19 mouse cellular contexts compared by ENCODE assay signal in the genomic region with DNA sequence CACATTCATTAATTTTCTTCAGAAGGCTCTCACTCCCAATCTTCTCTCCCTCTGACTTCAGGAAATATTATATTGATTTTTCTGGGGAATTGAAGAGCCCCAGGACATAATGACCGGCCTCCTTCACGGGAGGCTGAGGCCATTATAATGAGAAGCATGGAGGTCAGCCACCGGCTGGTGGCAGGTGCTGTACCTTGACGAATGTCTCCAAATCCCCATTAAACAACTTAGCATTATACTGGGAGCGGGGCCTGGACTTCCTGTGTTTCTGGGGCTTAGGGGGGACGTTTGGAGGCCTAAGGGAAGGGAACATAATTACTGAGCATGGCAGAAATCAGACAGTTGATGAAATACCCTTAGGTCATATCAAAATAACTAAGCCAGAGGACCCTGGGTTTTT.
DNase-seq lines count a peak whose midpoint lies in the region; ATAC-seq and TF ChIP-seq lines count a peak whose summit lies in the region.
"Had no signal": no experiment of that assay in that cellular context is flagged by ENCODE, and none has a peak within 500 bp of the region (broad histone marks: within the 10 kb centered on the region; RNA-seq: fewer than 3 reads in every experiment).

No protein-coding gene starts in this region.

- no peak overlapping the region for H3K4me2 ChIP-seq in hindbrain, embryonic 12.5 days (replicated peaks)
- H3K4me2 ChIP-seq in midbrain, embryonic 13.5 days (replicated peaks) = no peak overlapping the region
- H3K4me2 ChIP-seq in midbrain, postnatal 0 days (ENCODE audit: low read depth, low read length, poor library complexity, severe bottlenecking) = no peak overlapping the region
- no peak overlapping the region for H3K4me2 ChIP-seq in hindbrain, embryonic 14.5 days (replicated peaks)
- H3K4me2 ChIP-seq in midbrain, embryonic 15.5 days = no peak overlapping the region
- H3K4me2 ChIP-seq: forebrain, embryonic 15.5 days had no signal

- no peaks in the 10 kb centered on the region for H3K27me3 ChIP-seq in hindbrain, embryonic 12.5 days
- no peaks in the 10 kb centered on the region for H3K27me3 ChIP-seq in hindbrain, embryonic 10.5 days (ENCODE audit: insufficient read depth, poor library complexity, severe bottlenecking)
- no peaks in the 10 kb centered on the region for H3K27me3 ChIP-seq in midbrain, embryonic 13.5 days
- no peaks in the 10 kb centered on the region for H3K27me3 ChIP-seq in midbrain, postnatal 0 days (ENCODE audit: insufficient read depth, low read length)
- H3K27me3 ChIP-seq in hindbrain, embryonic 14.5 days (ENCODE audit: control insufficient read depth, insufficient read depth, low read length) = no peaks in the 10 kb centered on the region
- H3K27me3 ChIP-seq in midbrain, embryonic 15.5 days (replicated peaks) = no peaks in the 10 kb centered on the region
- H3K27me3 ChIP-seq: CH12.LX; forebrain, embryonic 15.5 days; Patski had no signal

- 35% methylated on average over 6 of the region's 6 CpGs for WGBS in hindbrain, embryonic 12.5 days
- 61% methylated on average over 6 of the region's 6 CpGs for WGBS in hindbrain, embryonic 10.5 days
- 43% methylated on average over 6 of the region's 6 CpGs for WGBS in midbrain, embryonic 13.5 days
- 33% methylated on average over 6 of the region's 6 CpGs for WGBS in midbrain, postnatal 0 days
- whole genome bisulfite sequencing in hindbrain, embryonic 14.5 days = 34% methylated on average over 6 of the region's 6 CpGs
- WGBS in midbrain, embryonic 15.5 days = 28% methylated on average over 6 of the region's 6 CpGs

- 0 out of 2 replicates have a peak, but pooled peaks cover 3% of the 10 kb centered on the region for H3K36me3 ChIP-seq in hindbrain, embryonic 12.5 days
- H3K36me3 ChIP-seq in hindbrain, embryonic 10.5 days = peaks cover 20% of the 10 kb centered on the region; the same call in 1 of the 2 replicates
- peaks cover 27% of the 10 kb centered on the region for H3K36me3 ChIP-seq in midbrain, embryonic 13.5 days
- 0 out of 2 replicates have a peak, but pooled peaks cover 3% of the 10 kb centered on the region for H3K36me3 ChIP-seq in midbrain, postnatal 0 days (ENCODE audit: insufficient read depth, low read length)
- H3K36me3 ChIP-seq in hindbrain, embryonic 14.5 days (replicated peaks; ENCODE audit: control insufficient read depth, insufficient read depth) = peaks cover 37% of the 10 kb centered on the region
- no peaks in the 10 kb centered on the region; the same call in 1 of the 2 replicates for H3K36me3 ChIP-seq in midbrain, embryonic 15.5 days (replicated peaks)
- H3K36me3 ChIP-seq: forebrain, embryonic 15.5 days had no signal

- DNase-seq in hindbrain, embryonic 10.5 days (ENCODE audit: low spot score) = no peak
- no peak for DNase-seq in midbrain, postnatal 0 days (ENCODE audit: low spot score)
- DNase-seq in hindbrain, embryonic 14.5 days (ENCODE audit: low spot score) = no peak
- DNase-seq in left cerebral cortex, postnatal 36 days (ENCODE audit: low spot score in 2 of 2) = no peak
- DNase-seq: adrenal gland, postnatal 14 days; cerebellum, adult 2 months; cerebellum, postnatal 10 days; gastrocnemius, postnatal 36 days; heart, adult 11 months; heart, postnatal 10 days had no signal

- no peak for TF ChIP-seq CTCF in midbrain, postnatal 0 days (IDR thresholded peaks at IDR 0.05)

- H3K27ac ChIP-seq in hindbrain, embryonic 12.5 days = peak overlapping the region; percentile 74
- no peak overlapping the region for H3K27ac ChIP-seq in hindbrain, embryonic 10.5 days
- peak overlapping the region; percentile 78 for H3K27ac ChIP-seq in midbrain, embryonic 13.5 days
- H3K27ac ChIP-seq in midbrain, postnatal 0 days (ENCODE audit: low read depth, low read length) = no peak overlapping the region
- peak overlapping the region; percentile 0; the same call in 1 of the 2 replicates for H3K27ac ChIP-seq in hindbrain, embryonic 14.5 days
- peak overlapping the region; percentile 65 for H3K27ac ChIP-seq in midbrain, embryonic 15.5 days
- H3K27ac ChIP-seq: embryonic facial prominence, embryonic 10.5 days; forebrain, embryonic 15.5 days had no signal

- 0 out of 2 replicates have a peak, but pooled peaks have one; percentile 35 for ATAC-seq in hindbrain, embryonic 12.5 days (ENCODE audit: low FRiP score)
- peak; percentile 49 for ATAC-seq in midbrain, embryonic 13.5 days
- no peak for ATAC-seq in midbrain, postnatal 0 days (ENCODE audit: low FRiP score)
- 0 out of 2 replicates have a peak, but pooled peaks have one; percentile 16 for ATAC-seq in hindbrain, embryonic 14.5 days (ENCODE audit: low FRiP score)
- ATAC-seq in midbrain, embryonic 15.5 days (replicated peaks) = peak; percentile 37; the same call in 1 of the 2 replicates
- ATAC-seq: activated CD4-positive, CD25-positive, alpha-beta regulatory T cell, adult 4 months; forebrain, embryonic 15.5 days; inflammation-experienced regulatory T-cells, adult 6 months; Patski had no signal

- no peak overlapping the region for H3K4me3 ChIP-seq in hindbrain, embryonic 12.5 days
- no peak overlapping the region for H3K4me3 ChIP-seq in hindbrain, embryonic 10.5 days
- no peak overlapping the region for H3K4me3 ChIP-seq in midbrain, embryonic 13.5 days (replicated peaks)
- H3K4me3 ChIP-seq in midbrain, postnatal 0 days (ENCODE audit: low read depth, low read length) = no peak overlapping the region
- H3K4me3 ChIP-seq in hindbrain, embryonic 14.5 days (replicated peaks; ENCODE audit: low read length) = no peak overlapping the region
- H3K4me3 ChIP-seq in midbrain, embryonic 15.5 days = no peak overlapping the region
- H3K4me3 ChIP-seq: embryonic facial prominence, embryonic 10.5 days; forebrain, embryonic 15.5 days had no signal

- H3K4me1 ChIP-seq in hindbrain, embryonic 12.5 days = peaks cover 30% of the 10 kb centered on the region
- peaks cover 17% of the 10 kb centered on the region for H3K4me1 ChIP-seq in hindbrain, embryonic 10.5 days (replicated peaks)
- peaks cover 37% of the 10 kb centered on the region for H3K4me1 ChIP-seq in midbrain, embryonic 13.5 days (replicated peaks)
- H3K4me1 ChIP-seq in midbrain, postnatal 0 days (ENCODE audit: insufficient read depth, low read length) = no peaks in the 10 kb centered on the region; the same call in 1 of the 2 replicates
- peaks cover 20% of the 10 kb centered on the region for H3K4me1 ChIP-seq in hindbrain, embryonic 14.5 days (replicated peaks; ENCODE audit: control insufficient read depth, insufficient read depth, low read length)
- peaks cover 29% of the 10 kb centered on the region for H3K4me1 ChIP-seq in midbrain, embryonic 15.5 days

- no peaks in the 10 kb centered on the region for H3K9me3 ChIP-seq in hindbrain, embryonic 12.5 days (replicated peaks)
- H3K9me3 ChIP-seq in hindbrain, embryonic 10.5 days = no peaks in the 10 kb centered on the region
- no peaks in the 10 kb centered on the region; the same call in 1 of the 2 replicates for H3K9me3 ChIP-seq in midbrain, embryonic 13.5 days
- no peaks in the 10 kb centered on the region for H3K9me3 ChIP-seq in midbrain, postnatal 0 days (ENCODE audit: low read length)
- H3K9me3 ChIP-seq in hindbrain, embryonic 14.5 days (ENCODE audit: control insufficient read depth, low read length) = no peaks in the 10 kb centered on the region
- H3K9me3 ChIP-seq in midbrain, embryonic 15.5 days = no peaks in the 10 kb centered on the region
- H3K9me3 ChIP-seq: embryonic facial prominence, embryonic 10.5 days; forebrain, embryonic 15.5 days had no signal

- H3K9ac ChIP-seq in hindbrain, embryonic 12.5 days = no peak overlapping the region
- no peak overlapping the region for H3K9ac ChIP-seq in midbrain, embryonic 13.5 days (replicated peaks)
- no peak overlapping the region for H3K9ac ChIP-seq in midbrain, postnatal 0 days (replicated peaks; ENCODE audit: low read length, poor library complexity, severe bottlenecking)
- no peak overlapping the region for H3K9ac ChIP-seq in hindbrain, embryonic 14.5 days
- no peak overlapping the region for H3K9ac ChIP-seq in midbrain, embryonic 15.5 days
- H3K9ac ChIP-seq: forebrain, embryonic 15.5 days had no signal

- intact Hi-C loops in left cerebral cortex, postnatal 36 days (cut with DNase I) = no loop called here

Comparison
In these comparisons a context has a peak if more than half of its experiments do, and no peak if none do; other contexts are left out.
1. H3K27ac ChIP-seq: peak in hindbrain, embryonic 12.5 days (single experiment), midbrain, embryonic 13.5 days (single experiment), hindbrain, embryonic 14.5 days (single experiment) and midbrain, embryonic 15.5 days (single experiment); none in hindbrain, embryonic 10.5 days (single experiment) and midbrain, postnatal 0 days (single experiment).